Mouse (Mus musculus): ENCODE results near the gene Pitx2. TPM values are rescaled to one million over a fixed set of nuclear protein-coding genes. Genes with fewer than 3 reads are reported as not detected.
A peak's percentile ranks its signal among the peaks of the same experiment; 100 is the strongest.

The Pitx2 gene
- 10 to 100 TPM in 1 of 2 experiments, 1 to 10 TPM in 1; 5.2 to 24.5 TPM for total RNA-seq (2021)
- long read RNA-seq, experiment 1, partial matches to known transcripts: 0 of 7 reads
- long read RNA-seq, experiment 1, other reads (novel, unspliced or antisense): 0 of 7 reads
- long read RNA-seq, experiment 2, transcript Pitx2-202 (3 exons, 2,271 nt): minor isoform, 7 of 23 reads
- long read RNA-seq, experiment 2, transcript Pitx2-203 (4 exons, 1,757 nt): major isoform, 11 of 23 reads
- long read RNA-seq, experiment 2, partial matches to known transcripts: 3 of 23 reads
- long read RNA-seq, experiment 2, other reads (novel, unspliced or antisense): 2 of 23 reads

- DNase-seq: peak; percentile 32
Measured at GRCm38 (mm10) chr3:129199609-129200500, at the start of gene Pitx2. TSS of gene Pitx2 (plus strand) at chr3:129199878.

- DNase-seq: no peak
Measured at GRCm38 (mm10) chr3:129150001-129150400, 49.7 kb upstream of the Pitx2 start.

GRCm38 (mm10) chr3:129151096-129151685, 48.5 kb upstream of the Pitx2 start:
- DNase-seq: no peak

- no peak for DNase-seq
Measured at GRCm38 (mm10) chr3:129158812-129159370, 40.8 kb upstream of the Pitx2 start.

GRCm38 (mm10) chr3:129161333-129162035, 38.2 kb upstream of the Pitx2 start:
- peak; percentile 28 for DNase-seq

- DNase-seq: no peak
Measured at GRCm38 (mm10) chr3:129164246-129164645, 35.4 kb upstream of the Pitx2 start.

- DNase-seq: no peak
Measured at GRCm38 (mm10) chr3:129165715-129166114, 34.0 kb upstream of the Pitx2 start.

- no peak for DNase-seq
Measured at GRCm38 (mm10) chr3:129166684-129167083, 33.0 kb upstream of the Pitx2 start.

- no peak for DNase-seq
Measured at GRCm38 (mm10) chr3:129170416-129170815, 29.3 kb upstream of the Pitx2 start.

- DNase-seq: no peak
Measured at GRCm38 (mm10) chr3:129171789-129172188, 27.9 kb upstream of the Pitx2 start.

- DNase-seq: no peak
Measured at GRCm38 (mm10) chr3:129194436-129194835, 5.2 kb upstream of the Pitx2 start.

- DNase-seq: no peak
Measured at GRCm38 (mm10) chr3:129195036-129195435, 4.6 kb upstream of the Pitx2 start.

GRCm38 (mm10) chr3:129195816-129196549, 3.7 kb upstream of the Pitx2 start:
- DNase-seq: no peak

- no peak for DNase-seq
Measured at GRCm38 (mm10) chr3:129196550-129196919, 3.1 kb upstream of the Pitx2 start.

GRCm38 (mm10) chr3:129197035-129197434, 2.6 kb upstream of the Pitx2 start:
- DNase-seq: no peak

GRCm38 (mm10) chr3:129197786-129198626, 1.7 kb upstream of the Pitx2 start:
- DNase-seq: no peak

GRCm38 (mm10) chr3:129198627-129198903, 1.1 kb upstream of the Pitx2 start:
- no peak for DNase-seq

GRCm38 (mm10) chr3:129199160-129199608, 494 bp upstream of the Pitx2 start:
- DNase-seq: no peak

- no peak for DNase-seq
Measured at GRCm38 (mm10) chr3:129200501-129200890, 818 bp downstream of the Pitx2 start.

GRCm38 (mm10) chr3:129201156-129201555, 1.5 kb downstream of the Pitx2 start:
- DNase-seq: no peak
